Mouse (Mus musculus) kidney, adult 2 months (tissue): ENCODE results near the gene Mapk8. TPM values are rescaled to one million over a fixed set of nuclear protein-coding genes. Genes with fewer than 3 reads are reported as not detected.
A peak's percentile ranks its signal among the peaks of the same experiment; 100 is the strongest.

Source experiments
- DNase-seq: peaks from one replicate; pipeline ENCODE4 v3.0.0; 2021
- H3K27ac ChIP-seq: fragments of 200-500 bp; 2 replicates; pipeline ENCODE4 v1.5.1; 2012; ENCODE audit warnings: low read depth, low read length, control low read depth, inconsistent platforms; ENCODE audit not compliant: insufficient read depth
- H3K27me3 ChIP-seq: fragments of 200-500 bp; replicated peaks from 2 replicates; pipeline ENCODE4 v1.6.1; 2012; ENCODE audit warnings: mild to moderate bottlenecking, moderate library complexity, low read length, inconsistent platforms; ENCODE audit not compliant: control insufficient read depth, insufficient read depth
- H3K36me3 ChIP-seq: fragments of 200-500 bp; 2 replicates; pipeline ENCODE4 v1.6.1; 2012; ENCODE audit warnings: mild to moderate bottlenecking, moderate library complexity, low read length, inconsistent platforms; ENCODE audit not compliant: control insufficient read depth, insufficient read depth
- H3K4me1 ChIP-seq: fragments of 200-500 bp; 2 replicates; pipeline ENCODE4 v1.6.1; 2011; ENCODE audit warnings: low read length; ENCODE audit not compliant: control insufficient read depth, insufficient read depth
- H3K4me3 ChIP-seq: fragments of 200-500 bp; 2 replicates; pipeline ENCODE4 v1.5.1; 2011; ENCODE audit warnings: mild to moderate bottlenecking, low read depth, low read length, control low read depth; ENCODE audit not compliant: insufficient read depth
- CTCF ChIP-seq: fragments of 200-500 bp; conservative IDR thresholded peaks from 2 replicates; pipeline ENCODE4 v1.5.1; 2011; ENCODE audit warnings: low read depth, mild to moderate bottlenecking, control low read depth, low read length, moderate library complexity, mixed read lengths; ENCODE audit not compliant: insufficient read depth, insufficient read length
- POLR2A ChIP-seq: fragments of 200-500 bp; IDR thresholded peaks from one replicate; pipeline ENCODE4 v1.6.1; 2011; ENCODE audit warnings: low read depth, low read length, control low read depth
- WGBS: fragments of 180-500 bp; shearing (Covaris S2); methylation state at CpG from one replicate; pipeline ENCODE4 v1.1.7; 2018; 5-methylcytosine and 5-hydroxymethylcytosine counted together
- polyA plus RNA-seq: library from polyadenylated mRNA; depleted of rRNA; stranded (reverse); fragments of >200 nt; gene quantifications from 2 replicates; pipeline ENCODE4 v1.2.3, GENCODE M21; 2012

The Mapk8 gene
- polyA plus RNA-seq, 1 experiment, result 9.5 TPM

DNA sequence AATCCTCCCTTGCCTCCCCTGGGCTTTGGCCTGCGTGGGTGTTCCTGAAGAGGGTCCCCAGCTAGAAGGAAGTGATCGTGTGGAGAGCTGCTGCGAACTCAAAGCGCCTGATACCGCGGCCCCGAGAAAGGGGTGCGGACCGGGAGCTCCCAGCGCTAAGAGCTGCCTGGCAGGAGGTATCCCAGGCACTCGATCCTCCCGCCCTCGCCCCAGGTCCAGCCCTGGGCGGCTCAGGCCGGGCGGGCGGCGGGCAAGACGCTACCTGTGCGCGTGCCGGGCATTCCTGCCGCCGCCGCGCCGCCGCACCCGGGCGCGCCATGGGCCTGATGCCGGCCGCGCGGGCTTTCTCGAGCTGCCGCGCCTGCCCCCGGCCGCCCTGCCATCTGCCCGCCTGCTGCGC lies 95.9 kb downstream of the Mapk8 start:
- TF ChIP-seq POLR2A (no peak), CTCF (no peak)
- Histone ChIP-seq H3K4me3 (no peak overlapping the region), H3K36me3 (no peaks in the 10 kb centered on the region), H3K27ac (no peak overlapping the region), H3K4me1 (0 out of 2 replicates have a peak, but pooled peaks cover 2% of the 10 kb centered on the region), H3K27me3 (no peaks in the 10 kb centered on the region; the same call in 1 of the 2 replicates)
- WGBS, result 6% methylated on average over 42 of the region's 42 CpGs
- peak; percentile 16 for DNase-seq

DNA sequence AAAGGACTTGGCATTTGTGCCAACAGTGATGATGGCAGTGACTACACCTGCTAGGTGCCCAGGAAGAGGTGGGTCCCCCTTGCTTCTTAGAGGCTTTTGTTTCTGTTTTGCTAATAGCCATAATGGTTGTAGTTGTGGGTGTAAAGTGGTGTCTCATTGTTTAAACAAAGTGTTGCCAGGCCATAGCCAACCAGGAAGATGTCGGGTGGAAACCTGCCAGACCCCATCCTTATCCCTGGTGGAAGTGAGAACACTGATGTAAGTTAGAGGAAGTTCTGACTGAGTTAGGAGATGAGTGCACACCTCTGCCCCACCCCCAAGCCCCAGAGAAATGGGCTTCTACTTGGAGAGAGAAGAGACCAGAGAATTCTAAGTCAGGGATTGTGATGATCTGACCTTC lies 98.8 kb downstream of the Mapk8 start:
- Histone ChIP-seq H3K27ac (no peak overlapping the region), H3K36me3 (no peaks in the 10 kb centered on the region), H3K4me1 (0 out of 2 replicates have a peak, but pooled peaks cover 2% of the 10 kb centered on the region), H3K4me3 (no peak overlapping the region), H3K27me3 (no peaks in the 10 kb centered on the region; the same call in 1 of the 2 replicates)
- no peak for DNase-seq
- no peak for TF ChIP-seq CTCF
- WGBS, result 77% methylated on average over 1 of the region's 1 CpGs

DNA sequence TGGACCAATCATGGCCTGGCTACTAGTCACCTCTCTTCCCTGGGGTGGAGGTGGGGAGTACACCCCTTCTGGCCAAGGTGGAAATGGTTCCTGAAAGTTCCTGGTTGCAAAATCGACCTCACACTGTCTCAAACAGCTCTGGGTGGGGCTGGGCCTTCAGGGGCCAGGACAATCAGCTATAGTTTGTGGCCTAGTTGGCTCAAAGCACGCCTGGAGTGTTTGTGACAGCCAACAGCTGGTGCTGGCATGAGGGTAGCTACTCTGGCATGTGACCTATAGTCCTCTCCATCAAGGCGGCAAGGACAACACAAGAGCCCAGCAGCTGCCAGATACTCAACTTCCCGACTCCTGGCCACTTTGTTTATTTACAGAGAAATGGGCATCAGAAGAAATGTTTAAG lies 99.2 kb downstream of the Mapk8 start:
- WGBS, result 64% methylated on average over 4 of the region's 4 CpGs
- H3K27ac ChIP-seq, result no peak overlapping the region
- H3K36me3 ChIP-seq, result no peaks in the 10 kb centered on the region
- H3K4me3 ChIP-seq, result no peak overlapping the region
- TF ChIP-seq CTCF (no peak), POLR2A (no peak)
- DNase-seq, result no peak
- 0 out of 2 replicates have a peak, but pooled peaks cover 2% of the 10 kb centered on the region for H3K4me1 ChIP-seq
- H3K27me3 ChIP-seq, result no peaks in the 10 kb centered on the region; the same call in 1 of the 2 replicates

DNA sequence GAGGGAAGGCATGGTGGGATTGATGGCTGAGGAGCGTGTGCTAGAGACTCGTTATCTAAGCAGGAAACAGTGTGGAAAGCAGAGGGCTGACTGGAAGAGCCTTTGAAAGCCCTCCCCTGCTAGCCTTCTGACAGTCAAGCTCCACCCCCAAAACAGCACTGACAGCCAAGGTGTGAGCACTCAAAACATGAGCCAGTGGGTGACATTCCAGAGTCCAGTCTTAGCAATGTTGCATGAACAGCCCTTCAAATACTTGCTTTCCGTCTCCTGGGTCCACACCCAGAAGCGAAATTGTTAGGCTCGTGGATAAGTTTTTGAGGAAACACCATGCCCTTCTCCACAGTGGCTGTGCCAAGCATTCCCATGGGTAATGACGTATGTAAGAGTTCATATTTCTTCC lies 100.4 kb downstream of the Mapk8 start:
- no peak for TF ChIP-seq CTCF
- TF ChIP-seq POLR2A, result no peak
- H3K4me3 ChIP-seq, result no peak overlapping the region
- no peak for DNase-seq

DNA sequence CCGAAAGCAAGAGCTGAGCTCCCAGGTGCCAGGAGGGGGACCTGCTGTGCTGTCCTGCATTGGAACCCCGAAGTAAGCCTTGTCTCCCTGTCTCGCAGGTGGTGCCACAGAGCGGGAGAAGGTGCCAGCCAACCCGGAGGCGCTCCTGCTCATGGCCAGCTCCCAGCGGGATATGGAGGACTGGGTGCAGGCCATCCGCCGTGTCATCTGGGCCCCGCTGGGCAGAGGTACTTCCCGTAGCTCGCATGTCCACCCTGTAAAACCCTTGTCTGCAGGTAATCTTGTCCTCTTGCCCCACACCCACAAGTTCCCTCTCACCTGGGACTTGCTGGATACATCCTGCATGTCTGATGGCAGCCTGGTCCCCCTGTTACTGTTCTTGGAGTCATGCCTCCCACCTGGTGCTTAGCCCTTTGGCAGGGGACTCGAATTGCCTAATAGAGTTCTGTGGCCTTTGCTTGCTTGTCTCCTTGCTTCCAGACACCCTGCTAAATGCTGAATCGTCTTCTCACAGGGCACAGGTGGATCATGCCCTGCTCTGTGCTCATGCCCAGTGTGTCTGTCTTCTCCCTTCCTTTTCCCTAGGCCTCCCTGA lies 103.7 kb downstream of the Mapk8 start:
- no peak for TF ChIP-seq POLR2A
- no peak for TF ChIP-seq CTCF
- Histone ChIP-seq H3K36me3 (no peaks in the 10 kb centered on the region), H3K4me1 (no peaks in the 10 kb centered on the region), H3K27ac (no peak overlapping the region), H3K4me3 (no peak overlapping the region), H3K27me3 (no peaks in the 10 kb centered on the region)
- no peak for DNase-seq
- 88% methylated on average over 14 of the region's 14 CpGs for WGBS

More for the DNA sequence above, 100.4 kb downstream of the Mapk8 start:
- 64% methylated on average over 6 of the region's 6 CpGs for WGBS
- H3K36me3 ChIP-seq, result no peaks in the 10 kb centered on the region
- no peak overlapping the region for H3K27ac ChIP-seq
- H3K27me3 ChIP-seq, result no peaks in the 10 kb centered on the region; the same call in 1 of the 2 replicates
- no peaks in the 10 kb centered on the region for H3K4me1 ChIP-seq

DNA sequence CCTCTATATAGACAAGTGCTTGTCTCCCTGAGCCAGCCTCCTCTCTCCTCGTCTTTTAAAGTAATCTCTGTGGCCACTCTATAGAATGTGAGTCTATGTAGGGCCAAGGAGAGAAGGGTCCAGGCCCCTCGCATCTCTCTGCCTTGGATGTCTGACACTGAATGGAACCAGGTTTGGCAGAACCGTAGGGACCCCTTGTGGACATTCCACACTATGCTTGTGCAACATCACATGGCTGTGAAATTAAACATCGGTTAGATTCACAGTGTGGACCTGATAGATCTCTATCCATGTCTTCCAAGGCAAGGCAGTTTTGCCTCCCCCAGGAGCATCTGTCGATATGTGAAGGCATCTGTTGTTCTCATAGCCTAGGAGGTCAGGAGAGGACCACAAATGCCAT lies 108.3 kb downstream of the Mapk8 start:
- TF ChIP-seq CTCF, result no peak
- TF ChIP-seq POLR2A, result no peak
- no peak for DNase-seq
- Histone ChIP-seq H3K4me1 (no peaks in the 10 kb centered on the region), H3K27me3 (no peaks in the 10 kb centered on the region), H3K36me3 (no peaks in the 10 kb centered on the region), H3K4me3 (no peak overlapping the region), H3K27ac (no peak overlapping the region)
- 64% methylated on average over 5 of the region's 5 CpGs for WGBS

DNA sequence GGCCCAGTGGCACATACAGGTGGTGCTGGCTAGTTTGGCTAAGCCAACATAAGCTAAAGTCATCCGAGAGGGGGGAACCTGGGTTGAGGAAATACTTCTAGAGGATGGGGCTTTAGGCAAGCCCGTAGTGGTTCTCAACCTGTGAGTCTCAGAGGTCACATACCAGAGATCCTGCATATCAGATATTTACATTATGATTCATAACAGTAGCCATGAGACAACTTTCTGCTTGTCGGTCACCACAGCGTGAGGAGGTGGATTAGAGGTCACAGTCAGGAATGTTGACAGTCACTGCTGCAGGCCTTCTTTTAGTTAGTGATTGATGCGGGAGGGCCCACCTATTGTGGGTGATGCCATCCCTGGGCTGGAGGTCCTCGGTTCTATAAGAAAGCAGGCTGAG lies 111.2 kb downstream of the Mapk8 start:
- H3K27ac ChIP-seq, result no peak overlapping the region
- H3K4me3 ChIP-seq, result no peak overlapping the region
- no peak for DNase-seq
- TF ChIP-seq CTCF (no peak), POLR2A (no peak)
- 62% methylated on average over 6 of the region's 6 CpGs for WGBS
- no peaks in the 10 kb centered on the region for H3K27me3 ChIP-seq
- no peaks in the 10 kb centered on the region for H3K4me1 ChIP-seq
- H3K36me3 ChIP-seq, result no peaks in the 10 kb centered on the region

DNA sequence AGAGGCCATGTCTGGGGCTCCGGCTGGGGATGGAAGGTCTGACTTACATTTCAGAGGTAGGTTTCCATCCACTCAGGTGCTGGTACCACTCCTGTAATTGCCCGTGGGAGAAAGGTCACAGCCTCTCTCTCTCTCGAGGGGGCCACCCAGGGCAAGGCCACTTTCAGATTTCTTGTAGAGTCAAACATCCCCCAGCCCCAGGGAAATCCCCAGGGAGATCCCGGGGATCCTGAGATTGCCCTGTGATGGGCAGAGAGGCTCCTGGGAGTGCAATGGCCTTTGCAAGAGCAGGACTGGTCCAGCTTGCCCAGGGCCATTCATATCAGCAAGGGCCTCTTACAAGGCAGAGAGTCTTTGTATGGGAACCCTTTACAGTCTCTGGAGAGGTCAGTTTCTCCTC lies 112.6 kb downstream of the Mapk8 start:
- H3K27ac ChIP-seq, result no peak overlapping the region
- no peaks in the 10 kb centered on the region for H3K27me3 ChIP-seq
- DNase-seq, result no peak
- no peaks in the 10 kb centered on the region for H3K36me3 ChIP-seq
- no peaks in the 10 kb centered on the region for H3K4me1 ChIP-seq
- no peak overlapping the region for H3K4me3 ChIP-seq
- TF ChIP-seq CTCF (no peak), POLR2A (no peak)
- 81% methylated on average over 4 of the region's 4 CpGs for WGBS
